Mouse (Mus musculus): ENCODE data around the gene Cwh43. TPM values are rescaled to one million over a fixed set of nuclear protein-coding genes. Genes with fewer than 3 reads are reported as not detected.
"Not testable (repeated sequence)": the region's sequence is repeated elsewhere in the genome, so short reads cannot be mapped to it uniquely, and the experiment has no call there.

The Cwh43 gene
- polyA plus RNA-seq, 1 experiment from 2014 or later: 1.4 TPM

- H3K4me2 ChIP-seq (replicated peaks; ENCODE audit: low read depth, low read length): no peak overlapping the region
- H3K27ac ChIP-seq (ENCODE audit: low read length): no peak overlapping the region
- no peaks in the 10 kb centered on the region for H3K4me1 ChIP-seq (ENCODE audit: insufficient read depth, low read length)
- H3K27me3 ChIP-seq (ENCODE audit: insufficient read depth, low read length): no peaks in the 10 kb centered on the region
- no peak for ATAC-seq (ENCODE audit: low FRiP score, low TSS enrichment)
- H3K9me3 ChIP-seq (ENCODE audit: low read length): no peaks in the 10 kb centered on the region
- H3K4me3 ChIP-seq (ENCODE audit: low read length): no peak overlapping the region
- WGBS: 64% methylated on average over 2 of the region's 2 CpGs
- H3K9ac ChIP-seq (replicated peaks; ENCODE audit: low read length): no peak overlapping the region
- no peaks in the 10 kb centered on the region for H3K36me3 ChIP-seq (ENCODE audit: insufficient read depth, low read length)
Observed at GRCm38 (mm10) chr5:73454502-73455306, 48.8 kb downstream of the Cwh43 start.

GRCm38 (mm10) chr5:73455307-73455687 lies 49.4 kb downstream of the Cwh43 start:
- Histone ChIP-seq H3K36me3 (ENCODE audit: insufficient read depth, low read length) (no peaks in the 10 kb centered on the region), H3K4me2 (replicated peaks; ENCODE audit: low read depth, low read length) (no peak overlapping the region), H3K4me3 (ENCODE audit: low read length) (no peak overlapping the region), H3K27me3 (ENCODE audit: insufficient read depth, low read length) (no peaks in the 10 kb centered on the region), H3K4me1 (ENCODE audit: insufficient read depth, low read length) (no peaks in the 10 kb centered on the region), H3K9me3 (ENCODE audit: low read length) (no peaks in the 10 kb centered on the region), H3K9ac (replicated peaks; ENCODE audit: low read length) (no peak overlapping the region), H3K27ac (ENCODE audit: low read length) (no peak overlapping the region)
- no peak for ATAC-seq (ENCODE audit: low FRiP score, low TSS enrichment)
- 69% methylated on average over 5 of the region's 5 CpGs for WGBS

- Histone ChIP-seq H3K36me3 (ENCODE audit: insufficient read depth, low read length) (no peaks in the 10 kb centered on the region), H3K9ac (replicated peaks; ENCODE audit: low read length) (no peak overlapping the region), H3K27me3 (ENCODE audit: insufficient read depth, low read length) (no peaks in the 10 kb centered on the region), H3K4me2 (replicated peaks; ENCODE audit: low read depth, low read length) (no peak overlapping the region), H3K27ac (ENCODE audit: low read length) (no peak overlapping the region), H3K4me1 (ENCODE audit: insufficient read depth, low read length) (no peaks in the 10 kb centered on the region), H3K4me3 (ENCODE audit: low read length) (no peak overlapping the region), H3K9me3 (ENCODE audit: low read length) (0 out of 2 replicates have a peak, but pooled peaks cover 8% of the 10 kb centered on the region)
- WGBS: 74% methylated on average over 16 of the region's 16 CpGs
- no peak for ATAC-seq (ENCODE audit: low FRiP score, low TSS enrichment)
Observed at GRCm38 (mm10) chr5:73468462-73469433, 62.9 kb downstream of the Cwh43 start.

GRCm38 (mm10) chr5:73474412-73475405 lies 68.8 kb downstream of the Cwh43 start:
- WGBS: 85% methylated on average over 20 of the region's 20 CpGs
- H3K9ac ChIP-seq (replicated peaks; ENCODE audit: low read length): no peak overlapping the region
- no peaks in the 10 kb centered on the region for H3K4me1 ChIP-seq (ENCODE audit: insufficient read depth, low read length)
- H3K36me3 ChIP-seq (ENCODE audit: insufficient read depth, low read length): no peaks in the 10 kb centered on the region
- no peaks in the 10 kb centered on the region for H3K9me3 ChIP-seq (ENCODE audit: low read length)
- no peak overlapping the region for H3K4me2 ChIP-seq (replicated peaks; ENCODE audit: low read depth, low read length)
- no peak overlapping the region for H3K4me3 ChIP-seq (ENCODE audit: low read length)
- no peak overlapping the region for H3K27ac ChIP-seq (ENCODE audit: low read length)
- H3K27me3 ChIP-seq (ENCODE audit: insufficient read depth, low read length): no peaks in the 10 kb centered on the region
- ATAC-seq (ENCODE audit: low FRiP score, low TSS enrichment): no peak

- ATAC-seq (ENCODE audit: low FRiP score, low TSS enrichment): no peak
- 83% methylated on average over 7 of the region's 7 CpGs for WGBS
- Histone ChIP-seq H3K9ac (replicated peaks; ENCODE audit: low read length) (no peak within 1 kb of the TSS), H3K9me3 (ENCODE audit: low read length) (no peaks in the 10 kb centered on the region), H3K36me3 (ENCODE audit: insufficient read depth, low read length) (no peaks in the 10 kb centered on the region), H3K27ac (ENCODE audit: low read length) (no peak within 1 kb of the TSS), H3K4me3 (ENCODE audit: low read length) (no peak within 1 kb of the TSS), H3K4me2 (replicated peaks; ENCODE audit: low read depth, low read length) (no peak within 1 kb of the TSS), H3K27me3 (ENCODE audit: insufficient read depth, low read length) (no peaks in the 10 kb centered on the region), H3K4me1 (ENCODE audit: insufficient read depth, low read length) (no peaks in the 10 kb centered on the region)
Observed at GRCm38 (mm10) chr5:73480700-73481099, 74.8 kb downstream of the Cwh43 start, which contains the start of gene Dcun1d4. Dcun1d4 (plus strand) TSS chr5:73481000.

GRCm38 (mm10) chr5:73481401-73481800 lies 75.5 kb downstream of the Cwh43 start:
- Histone ChIP-seq H3K27ac (ENCODE audit: low read length) (no peak overlapping the region), H3K9me3 (ENCODE audit: low read length) (no peaks in the 10 kb centered on the region), H3K36me3 (ENCODE audit: insufficient read depth, low read length) (no peaks in the 10 kb centered on the region), H3K4me2 (replicated peaks; ENCODE audit: low read depth, low read length) (no peak overlapping the region), H3K4me1 (ENCODE audit: insufficient read depth, low read length) (no peaks in the 10 kb centered on the region), H3K9ac (replicated peaks; ENCODE audit: low read length) (no peak overlapping the region), H3K27me3 (ENCODE audit: insufficient read depth, low read length) (no peaks in the 10 kb centered on the region), H3K4me3 (ENCODE audit: low read length) (no peak overlapping the region)
- 85% methylated on average over 7 of the region's 7 CpGs for WGBS
- ATAC-seq (ENCODE audit: low FRiP score, low TSS enrichment): no peak

- H3K4me1 ChIP-seq (ENCODE audit: insufficient read depth, low read length); H3K27me3 ChIP-seq (ENCODE audit: insufficient read depth, low read length); H3K4me2 ChIP-seq (replicated peaks; ENCODE audit: low read depth, low read length); H3K36me3 ChIP-seq (ENCODE audit: insufficient read depth, low read length); H3K27ac ChIP-seq (ENCODE audit: low read length); H3K9me3 ChIP-seq (ENCODE audit: low read length); H3K9ac ChIP-seq (replicated peaks; ENCODE audit: low read length); H3K4me3 ChIP-seq (ENCODE audit: low read length); ATAC-seq (ENCODE audit: low FRiP score, low TSS enrichment): not testable (repeated sequence)
- WGBS: 80% methylated on average over 1 of the region's 1 CpGs
Observed at GRCm38 (mm10) chr5:73482381-73482780, 76.5 kb downstream of the Cwh43 start.

- Histone ChIP-seq H3K27ac (ENCODE audit: low read length) (no peak overlapping the region), H3K36me3 (ENCODE audit: insufficient read depth, low read length) (no peaks in the 10 kb centered on the region)
- 82% methylated on average over 5 of the region's 5 CpGs for WGBS
Observed at GRCm38 (mm10) chr5:73484016-73484615, 78.2 kb downstream of the Cwh43 start.

GRCm38 (mm10) chr5:73486451-73486850 lies 80.6 kb downstream of the Cwh43 start:
- H3K27ac ChIP-seq (ENCODE audit: low read length): no peak overlapping the region
- H3K36me3 ChIP-seq (ENCODE audit: insufficient read depth, low read length): no peaks in the 10 kb centered on the region
- no peaks in the 10 kb centered on the region for H3K9me3 ChIP-seq (ENCODE audit: low read length)
- H3K4me3 ChIP-seq (ENCODE audit: low read length): no peak overlapping the region
- peaks cover 3% of the 10 kb centered on the region; the same call in 1 of the 2 replicates for H3K4me1 ChIP-seq (ENCODE audit: insufficient read depth, low read length)
- ATAC-seq (ENCODE audit: low FRiP score, low TSS enrichment): no peak
- H3K9ac ChIP-seq (replicated peaks; ENCODE audit: low read length): no peak overlapping the region
- no peak overlapping the region for H3K4me2 ChIP-seq (replicated peaks; ENCODE audit: low read depth, low read length)
- H3K27me3 ChIP-seq (ENCODE audit: insufficient read depth, low read length): no peaks in the 10 kb centered on the region
- WGBS: 53% methylated on average over 4 of the region's 4 CpGs

More at GRCm38 (mm10) chr5:73484016-73484615, 78.2 kb downstream of the Cwh43 start:
- Histone ChIP-seq H3K4me1 (ENCODE audit: insufficient read depth, low read length) (no peaks in the 10 kb centered on the region), H3K27me3 (ENCODE audit: insufficient read depth, low read length) (no peaks in the 10 kb centered on the region), H3K9ac (replicated peaks; ENCODE audit: low read length) (no peak overlapping the region), H3K4me2 (replicated peaks; ENCODE audit: low read depth, low read length) (no peak overlapping the region), H3K9me3 (ENCODE audit: low read length) (no peaks in the 10 kb centered on the region), H3K4me3 (ENCODE audit: low read length) (no peak overlapping the region)
- ATAC-seq (ENCODE audit: low FRiP score, low TSS enrichment): no peak
